Mouse (Mus musculus) thymus, adult 2 months (tissue): ENCODE data around the gene Prm2. TPM values are rescaled to one million over a fixed set of nuclear protein-coding genes. Genes with fewer than 3 reads are reported as not detected.

Experiments used
- DNase-seq: peaks from one replicate; pipeline ENCODE4 v3.0.0; 2021
- H3K27ac ChIP-seq: fragments of 200-500 bp; 2 replicates; pipeline ENCODE4 v1.5.1; 2012; ENCODE audit warnings: low read length, control low read depth; ENCODE audit not compliant: control insufficient read depth, insufficient read depth
- H3K27me3 ChIP-seq: fragments of 200-500 bp; 2 replicates; pipeline ENCODE4 v1.6.1; 2012; ENCODE audit warnings: mild to moderate bottlenecking, low read length, moderate library complexity, mixed read lengths; ENCODE audit not compliant: control insufficient read depth, insufficient read depth
- H3K36me3 ChIP-seq: fragments of 200-500 bp; 2 replicates; pipeline ENCODE4 v1.6.1; 2012; ENCODE audit warnings: mild to moderate bottlenecking, low read length, moderate library complexity; ENCODE audit not compliant: control insufficient read depth, insufficient read depth
- H3K4me1 ChIP-seq: fragments of 200-500 bp; replicated peaks from 2 replicates; pipeline ENCODE4 v1.6.1; 2012; ENCODE audit warnings: low read length; ENCODE audit not compliant: control insufficient read depth, insufficient read depth
- H3K4me3 ChIP-seq: fragments of 200-500 bp; 2 replicates; pipeline ENCODE4 v1.5.1; 2012; ENCODE audit warnings: mild to moderate bottlenecking, low read length, control low read depth, moderate library complexity; ENCODE audit not compliant: control insufficient read depth, insufficient read depth
- CTCF ChIP-seq: fragments of 200-500 bp; IDR thresholded peaks from 2 replicates; pipeline ENCODE4 v1.5.1; 2012; ENCODE audit warnings: mild to moderate bottlenecking, control low read depth, low read length, moderate library complexity, borderline replicate concordance; ENCODE audit not compliant: control insufficient read depth, poor library complexity, insufficient read depth; ENCODE audit errors: extremely low read depth
- POLR2A ChIP-seq: fragments of 200-500 bp; IDR thresholded peaks from 2 replicates; pipeline ENCODE4 v1.6.1; 2012; ENCODE audit warnings: mild to moderate bottlenecking, low read length, control low read depth, moderate library complexity; ENCODE audit not compliant: control insufficient read depth, poor library complexity, insufficient read depth; ENCODE audit errors: extremely low read depth
- WGBS: fragments of 180-500 bp; shearing (Covaris S2); methylation state at CpG from one replicate; pipeline ENCODE4 v1.1.7; 2018; 5-methylcytosine and 5-hydroxymethylcytosine counted together
- polyA plus RNA-seq: library from polyadenylated mRNA; depleted of rRNA; stranded (reverse); fragments of >200 nt; gene quantifications from 2 replicates; pipeline ENCODE4 v1.2.3, GENCODE M21; 2012

Gene Prm2
- polyA plus RNA-seq, 1 experiment, result 7.0 TPM

DNA sequence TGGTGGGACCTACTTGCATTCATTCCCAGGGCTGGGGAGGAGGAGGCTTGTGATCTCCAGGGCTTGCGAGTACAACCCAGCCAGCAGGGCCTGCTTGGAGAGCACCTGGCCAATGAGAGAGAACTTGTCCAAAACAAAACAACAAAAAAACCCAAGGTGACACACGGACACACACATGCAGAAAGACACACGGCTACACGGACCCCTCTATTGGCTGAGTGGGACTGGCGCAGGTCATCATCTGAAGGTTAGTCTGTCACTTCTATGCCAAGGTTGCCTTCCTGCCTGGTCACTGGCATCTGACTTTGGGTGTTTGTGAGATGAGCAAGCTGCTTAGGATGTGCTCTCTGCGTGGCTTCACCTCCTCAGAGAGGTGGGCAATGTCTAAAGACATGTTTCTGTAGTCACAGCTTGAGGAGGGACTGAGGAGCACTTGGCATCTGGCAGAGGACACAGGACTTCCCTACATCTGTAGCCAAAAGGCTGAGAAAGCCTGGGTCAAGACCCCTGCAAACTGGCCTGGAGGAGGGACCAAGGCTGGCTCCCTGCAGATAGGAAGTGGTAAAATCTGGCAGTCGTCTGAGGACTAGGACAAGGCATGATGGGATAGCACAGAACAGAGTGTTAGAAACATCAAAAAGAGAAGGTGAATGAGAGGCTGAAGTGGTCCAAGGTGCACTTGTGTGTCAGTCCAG, 32.0 kb upstream of the Prm2 start:
- H3K4me3 ChIP-seq, result no peak overlapping the region
- H3K36me3 ChIP-seq, result no peaks in the 10 kb centered on the region
- H3K27me3 ChIP-seq, result no peaks in the 10 kb centered on the region
- WGBS, result 47% methylated on average over 7 of the region's 7 CpGs
- H3K27ac ChIP-seq, result peak overlapping the region; percentile 96
- peak; percentile 48 for DNase-seq
- peaks cover 47% of the 10 kb centered on the region for H3K4me1 ChIP-seq
- TF ChIP-seq CTCF (no peak), POLR2A (no peak)

DNA sequence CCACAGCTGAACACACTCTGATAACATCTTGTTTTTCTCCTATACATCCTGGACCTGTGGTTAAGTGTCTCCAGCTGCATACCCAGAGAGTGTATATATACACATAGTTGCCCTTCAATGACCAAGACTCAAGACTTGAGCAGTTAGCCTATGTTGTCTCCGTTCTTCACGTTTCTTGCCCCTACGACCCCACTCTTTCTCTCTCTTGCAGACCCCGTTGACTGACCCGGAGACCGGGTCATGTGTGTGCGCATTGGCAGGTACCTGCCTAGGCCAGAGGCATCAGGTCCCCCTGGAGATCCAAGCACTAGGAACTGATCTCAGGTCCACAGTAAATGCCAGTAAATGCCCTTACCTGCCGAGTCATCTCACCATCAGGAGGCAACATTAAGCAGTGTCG, 31.3 kb upstream of the Prm2 start:
- no peaks in the 10 kb centered on the region for H3K36me3 ChIP-seq
- peak overlapping the region; percentile 96 for H3K27ac ChIP-seq
- H3K4me3 ChIP-seq, result peak overlapping the region; percentile 2; the same call in 1 of the 2 replicates
- 50% methylated on average over 9 of the region's 9 CpGs for WGBS
- peaks cover 47% of the 10 kb centered on the region for H3K4me1 ChIP-seq
- peak; percentile 53 for DNase-seq
- no peaks in the 10 kb centered on the region for H3K27me3 ChIP-seq
- TF ChIP-seq POLR2A (peak; percentile 40; the same call in 1 of the 2 replicates), CTCF (no peak)

DNA sequence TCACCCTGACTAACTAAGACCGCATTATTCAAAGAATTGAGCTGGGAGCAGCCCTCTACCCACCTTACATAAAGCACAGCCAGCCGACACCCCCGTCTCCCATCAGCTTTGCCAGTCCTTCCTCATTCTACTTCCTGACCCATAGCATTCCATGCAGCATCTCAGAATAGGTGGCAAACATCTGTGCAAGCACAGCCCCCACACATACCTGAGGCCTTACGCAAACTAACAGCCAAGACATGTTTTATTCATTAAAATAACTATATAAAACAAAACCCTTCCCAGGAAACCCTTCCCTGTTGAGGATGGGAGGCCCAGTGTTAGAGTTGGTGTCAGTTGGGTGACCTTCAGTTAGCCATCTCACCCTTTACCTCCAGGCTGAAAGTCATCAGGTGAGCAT, 29.9 kb upstream of the Prm2 start:
- TF ChIP-seq POLR2A (no peak), CTCF (no peak)
- peaks cover 51% of the 10 kb centered on the region for H3K4me1 ChIP-seq
- H3K27ac ChIP-seq, result peak overlapping the region; percentile 78
- H3K4me3 ChIP-seq, result no peak overlapping the region
- no peak for DNase-seq
- H3K36me3 ChIP-seq, result no peaks in the 10 kb centered on the region
- over 99% methylated on average over 4 of the region's 4 CpGs for WGBS
- no peaks in the 10 kb centered on the region for H3K27me3 ChIP-seq

DNA sequence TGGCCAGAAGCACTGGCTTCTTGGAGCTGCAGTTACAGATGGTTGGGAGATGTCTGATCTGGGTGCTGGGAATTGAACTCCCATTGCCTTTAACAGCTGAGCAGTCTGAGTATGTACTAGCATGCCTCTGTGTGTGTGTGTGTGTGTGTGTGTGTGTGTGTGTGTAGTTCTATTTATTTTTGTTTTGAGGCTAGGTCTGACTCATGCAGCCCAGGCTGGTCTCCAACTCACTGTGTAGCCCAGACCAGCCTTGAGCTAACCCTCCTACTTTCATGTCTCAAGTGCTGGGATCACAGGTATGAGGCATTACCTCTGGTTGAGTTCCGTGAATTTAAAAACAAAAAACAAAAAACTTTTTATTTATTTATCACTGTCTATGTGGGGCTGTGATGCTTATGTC, 28.6 kb upstream of the Prm2 start:
- Histone ChIP-seq H3K4me1 (peaks cover 48% of the 10 kb centered on the region), H3K36me3 (no peaks in the 10 kb centered on the region), H3K27ac (no peak overlapping the region), H3K27me3 (no peaks in the 10 kb centered on the region), H3K4me3 (no peak overlapping the region)
- TF ChIP-seq POLR2A, result no peak
- TF ChIP-seq CTCF, result no peak
- WGBS, result 97% methylated on average over 1 of the region's 1 CpGs
- DNase-seq, result no peak

DNA sequence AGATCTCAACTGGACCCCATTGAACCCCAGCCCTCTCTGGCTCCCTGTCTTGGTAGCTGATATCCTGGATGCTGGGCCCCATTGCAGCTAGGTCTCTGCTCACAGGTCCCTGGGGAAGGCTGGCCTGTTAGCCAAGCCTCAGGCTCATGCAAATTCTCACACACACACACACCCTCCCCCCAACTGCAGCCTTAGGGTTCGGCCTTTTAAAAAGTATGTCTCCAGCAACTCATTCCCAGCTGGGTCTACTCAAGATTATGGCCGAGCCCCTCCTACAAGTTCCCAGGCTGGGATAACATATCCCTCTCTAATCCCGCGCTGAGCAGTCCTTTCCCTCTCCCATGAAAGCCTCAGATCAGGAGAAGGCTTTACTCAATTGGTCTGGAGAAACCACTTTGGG, 25.5 kb upstream of the Prm2 start:
- 95% methylated on average over 4 of the region's 4 CpGs for WGBS
- Histone ChIP-seq H3K4me1 (peaks cover 40% of the 10 kb centered on the region), H3K27me3 (no peaks in the 10 kb centered on the region), H3K27ac (no peak overlapping the region), H3K4me3 (no peak overlapping the region), H3K36me3 (no peaks in the 10 kb centered on the region)
- TF ChIP-seq CTCF (no peak), POLR2A (no peak)
- no peak for DNase-seq

GRCm38 (mm10) chr16:10819966-10820365, 24.0 kb upstream of the Prm2 start:
- H3K27ac ChIP-seq, result no peak overlapping the region
- 97% methylated on average over 3 of the region's 3 CpGs for WGBS
- no peaks in the 10 kb centered on the region for H3K27me3 ChIP-seq
- peaks cover 41% of the 10 kb centered on the region for H3K4me1 ChIP-seq
- no peaks in the 10 kb centered on the region for H3K36me3 ChIP-seq
- H3K4me3 ChIP-seq, result no peak overlapping the region
- DNase-seq, result no peak
- TF ChIP-seq CTCF (no peak), POLR2A (no peak)

DNA sequence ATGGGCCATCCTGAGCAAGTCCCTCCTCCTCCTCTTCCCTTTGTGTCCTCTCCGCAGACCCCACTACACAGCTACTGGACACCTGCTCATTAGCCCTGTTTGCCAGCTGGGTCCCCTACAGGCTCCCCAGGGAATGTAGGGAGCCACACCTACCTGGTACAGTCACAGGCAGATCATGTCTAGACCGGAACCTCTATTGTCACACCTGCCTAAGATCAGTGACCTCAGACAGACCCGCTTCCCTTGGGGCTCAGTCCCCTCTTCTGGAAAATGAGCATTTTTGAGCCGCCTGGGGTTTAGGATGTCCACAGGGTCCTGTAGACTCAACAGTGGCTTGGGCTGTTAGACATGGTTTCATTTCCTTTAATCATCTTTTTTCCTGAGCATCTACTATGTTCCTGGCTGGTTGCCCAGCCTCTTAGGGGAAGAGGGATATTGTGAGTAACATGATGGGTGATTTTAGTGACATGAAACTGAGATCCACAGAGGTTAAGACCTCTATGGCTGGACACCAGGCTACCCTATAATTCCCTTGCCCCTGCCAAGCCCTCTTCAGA, 22.7 kb upstream of the Prm2 start:
- Histone ChIP-seq H3K36me3 (no peaks in the 10 kb centered on the region), H3K4me3 (no peak overlapping the region), H3K4me1 (peaks cover 52% of the 10 kb centered on the region), H3K27ac (0 out of 2 replicates have a peak overlapping the region, but pooled peaks have one; percentile 0), H3K27me3 (no peaks in the 10 kb centered on the region)
- 92% methylated on average over 4 of the region's 4 CpGs for WGBS
- TF ChIP-seq POLR2A (no peak), CTCF (no peak)
- no peak for DNase-seq
